9 mouse cellular contexts compared by ENCODE assay signal in genomic region chr12:27182397-27183375, GRCm38 (mm10).
DNase-seq lines count a peak whose midpoint lies in the region; ATAC-seq and TF ChIP-seq lines count a peak whose summit lies in the region.
"Had no signal": no experiment of that assay in that cellular context is flagged by ENCODE, and none has a peak within 500 bp of the region (broad histone marks: within the 10 kb centered on the region; RNA-seq: fewer than 3 reads in every experiment).

No protein-coding gene starts in this region.

- H3K4me3 ChIP-seq in heart, embryonic 13.5 days, result peak overlapping the region; percentile 16
- no peak overlapping the region for H3K4me3 ChIP-seq in limb, embryonic 14.5 days (replicated peaks; ENCODE audit: low read length)
- no peak overlapping the region for H3K4me3 ChIP-seq in stomach, embryonic 14.5 days (ENCODE audit: low read depth, low read length)

- no peaks in the 10 kb centered on the region for H3K27me3 ChIP-seq in heart, embryonic 13.5 days (replicated peaks)
- H3K27me3 ChIP-seq in limb, embryonic 14.5 days (ENCODE audit: control insufficient read depth, insufficient read depth, low read length), result no peaks in the 10 kb centered on the region
- H3K27me3 ChIP-seq in stomach, embryonic 14.5 days (ENCODE audit: control insufficient read depth, insufficient read depth, low read length), result no peaks in the 10 kb centered on the region

- peak; percentile 12 to 22 for DNase-seq in kidney, postnatal 4 days
- no peak for DNase-seq in kidney, adult 11 months
- DNase-seq in limb, embryonic 14.5 days (ENCODE audit: low spot score), result peak; percentile 50
- no peak for DNase-seq in layer of hippocampus, postnatal 25 days (ENCODE audit: extremely low spot score in 1 of 2, low spot score in 1 of 2)
- DNase-seq in spleen, adult 18-20 months, result no peak
- no peak for DNase-seq in cerebellum, adult 11 months

- no peaks in the 10 kb centered on the region for H3K9me3 ChIP-seq in heart, embryonic 13.5 days
- no peaks in the 10 kb centered on the region for H3K9me3 ChIP-seq in limb, embryonic 14.5 days (ENCODE audit: control insufficient read depth, low read length)
- no peaks in the 10 kb centered on the region; the same call in 1 of the 2 replicates for H3K9me3 ChIP-seq in stomach, embryonic 14.5 days (ENCODE audit: control insufficient read depth, low read depth, low read length)

- peak overlapping the region; percentile 95 for H3K27ac ChIP-seq in heart, embryonic 13.5 days (replicated peaks)
- peak overlapping the region; percentile 44 for H3K27ac ChIP-seq in limb, embryonic 14.5 days (replicated peaks; ENCODE audit: low read depth, low read length)
- no peak overlapping the region; the same call in 1 of the 2 replicates for H3K27ac ChIP-seq in stomach, embryonic 14.5 days (ENCODE audit: low read length)

- peak overlapping the region; percentile 56 for H3K4me2 ChIP-seq in heart, embryonic 13.5 days
- H3K4me2 ChIP-seq in limb, embryonic 14.5 days (replicated peaks; ENCODE audit: low read depth, low read length, severe bottlenecking), result no peak overlapping the region
- H3K4me2 ChIP-seq in stomach, embryonic 14.5 days (replicated peaks; ENCODE audit: low read depth, low read length), result no peak overlapping the region

- no peaks in the 10 kb centered on the region for H3K36me3 ChIP-seq in heart, embryonic 13.5 days
- H3K36me3 ChIP-seq in limb, embryonic 14.5 days (ENCODE audit: control insufficient read depth, insufficient read depth, low read length), result no peaks in the 10 kb centered on the region
- H3K36me3 ChIP-seq in stomach, embryonic 14.5 days (ENCODE audit: control insufficient read depth, insufficient read depth, low read length), result no peaks in the 10 kb centered on the region

- H3K9ac ChIP-seq in heart, embryonic 13.5 days, result peak overlapping the region; percentile 38
- H3K9ac ChIP-seq in limb, embryonic 14.5 days (ENCODE audit: low read depth, low read length, severe bottlenecking), result no peak overlapping the region
- no peak overlapping the region for H3K9ac ChIP-seq in stomach, embryonic 14.5 days (replicated peaks; ENCODE audit: low read depth, low read length)

- WGBS in heart, embryonic 13.5 days, result 19% methylated on average over 5 of the region's 5 CpGs
- WGBS in limb, embryonic 14.5 days, result 23% methylated on average over 5 of the region's 5 CpGs
- 28% methylated on average over 5 of the region's 5 CpGs for WGBS in stomach, embryonic 14.5 days

- H3K4me1 ChIP-seq in heart, embryonic 13.5 days, result peaks cover 54% of the 10 kb centered on the region
- H3K4me1 ChIP-seq in limb, embryonic 14.5 days (ENCODE audit: control insufficient read depth, insufficient read depth, low read length), result peaks cover 33% of the 10 kb centered on the region
- H3K4me1 ChIP-seq in stomach, embryonic 14.5 days (ENCODE audit: control insufficient read depth, insufficient read depth, low read length), result peaks cover 15% of the 10 kb centered on the region

- no peak for TF ChIP-seq POLR2A in limb, embryonic 14.5 days (IDR thresholded peaks at IDR 0.05; ENCODE audit: borderline replicate concordance, extremely low read depth, insufficient read depth, insufficient read length)

- ATAC-seq in heart, embryonic 13.5 days (ENCODE audit: extremely low read depth, insufficient number of reproducible peaks, low FRiP score, low TSS enrichment), result peak; percentile 64; the same call in 1 of the 2 replicates
- peak; percentile 56; the same call in 1 of the 2 replicates for ATAC-seq in limb, embryonic 14.5 days (ENCODE audit: low FRiP score, low read depth)
- ATAC-seq in stomach, embryonic 14.5 days (ENCODE audit: insufficient number of reproducible peaks, insufficient read depth, low FRiP score, low read depth), result peak; percentile 23; the same call in 1 of the 2 replicates
- ATAC-seq: CD4-positive, CD25-positive, alpha-beta regulatory T cell, adult 4 months had no signal

Comparison
In these comparisons a context has a peak if more than half of its experiments do, and no peak if none do; other contexts are left out.
1. DNase-seq: peak in kidney, postnatal 4 days (2 of 2) and limb, embryonic 14.5 days (single experiment); none in kidney, adult 11 months (single experiment), layer of hippocampus, postnatal 25 days (0 of 2), spleen, adult 18-20 months (0 of 2) and cerebellum, adult 11 months (single experiment).
2. Peak in every context shown above with its lines, with median percentiles within 50 percentile points of each other: ATAC-seq.